Mouse (Mus musculus) natural killer cell, adult 2 months (primary cell): ENCODE data around the gene Gm10799.
"Not testable (repeated sequence)": the region's sequence is repeated elsewhere in the genome, so short reads cannot be mapped to it uniquely, and the experiment has no call there.

Experiments
- DNase-seq, 2 experiments: peaks; one replicate each; pipeline ENCODE4 v3.0.0; 2022; ENCODE audit warnings: low spot score in 2 of 2

Gene Gm10799

GRCm38 (mm10) chr2:104065526-104065925, 2.8 kb downstream of the Gm10799 start, which contains the start of gene Gm10912:
Gm10912 (plus strand) TSS chr2:104065826.
- not testable (repeated sequence) for DNase-seq

DNA sequence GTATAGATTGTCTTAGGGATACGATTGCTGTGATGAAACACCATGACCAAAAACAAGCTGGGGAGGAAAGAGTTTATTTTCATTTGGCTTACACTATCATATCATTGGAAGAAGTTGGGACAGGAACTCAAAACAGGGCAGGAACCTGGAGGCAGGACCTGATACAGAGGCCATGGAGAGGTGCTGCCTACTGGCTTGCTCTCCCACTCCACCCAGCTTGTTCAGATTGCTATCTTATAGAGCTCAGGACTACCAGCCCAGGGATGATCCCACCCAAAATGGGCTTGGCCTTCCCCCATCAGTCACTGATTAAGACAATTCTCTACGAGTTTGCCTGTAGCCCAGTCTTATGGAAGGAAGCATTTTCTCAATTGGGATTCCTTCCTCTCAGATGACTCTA, 4.2 kb downstream of the Gm10799 start:
- no peak for DNase-seq

DNA sequence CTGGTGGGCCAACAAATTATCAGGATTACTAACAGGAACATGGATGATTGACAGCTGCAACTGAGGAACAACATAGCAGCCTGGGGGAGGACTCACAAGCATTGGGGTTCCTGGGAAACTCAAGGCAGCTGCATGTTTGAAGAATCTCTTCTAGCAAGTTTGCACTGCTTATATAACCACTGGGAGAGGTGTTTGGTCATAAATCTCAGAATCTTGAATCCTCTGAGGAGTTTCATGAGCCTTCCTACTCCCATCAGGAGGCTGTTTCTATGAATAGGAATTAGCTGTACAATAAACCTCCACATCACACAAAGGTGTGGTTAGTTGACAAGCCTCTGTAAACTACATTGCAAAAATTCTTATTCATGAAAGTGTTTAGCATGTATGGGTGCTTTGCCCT, 5.7 kb downstream of the Gm10799 start:
- DNase-seq: no peak

DNA sequence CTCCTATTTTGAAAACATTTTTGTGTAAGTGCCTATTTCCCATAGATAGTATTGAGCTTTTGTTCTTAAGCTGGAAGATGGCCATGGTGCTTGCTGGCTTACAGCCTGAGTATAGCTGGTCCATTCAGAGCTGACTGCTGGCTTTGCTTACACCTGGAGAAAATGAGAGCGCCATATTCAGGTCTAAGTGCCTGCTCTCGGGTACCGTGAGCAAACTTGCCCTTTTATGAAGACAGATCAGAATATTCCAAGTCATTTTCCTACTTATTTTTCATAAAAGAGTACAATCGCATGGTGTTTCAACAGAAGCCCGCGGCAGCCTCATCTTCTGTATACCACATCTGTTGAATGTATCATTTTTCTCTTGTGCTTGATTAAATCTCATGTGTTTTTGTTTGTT, 7.4 kb downstream of the Gm10799 start:
- DNase-seq: no peak

DNA sequence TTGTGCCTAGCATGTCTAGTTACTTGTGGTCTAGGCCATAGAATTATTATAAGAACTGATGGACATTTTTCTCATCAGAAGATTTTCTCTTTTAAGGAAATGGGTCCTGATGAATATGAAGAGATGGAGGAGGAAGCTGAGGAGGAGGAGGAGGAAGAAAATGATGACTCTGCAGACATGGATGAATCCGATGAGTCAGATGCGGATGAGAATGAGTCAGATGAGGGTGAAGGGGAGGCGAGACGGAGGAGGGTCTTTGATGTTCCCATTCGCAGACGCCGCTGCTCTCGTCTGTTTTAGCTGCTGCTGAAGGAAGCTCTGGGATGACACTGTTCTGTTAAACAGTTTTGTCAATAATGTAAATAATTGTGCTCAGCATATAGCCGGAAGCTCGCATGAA, 8.6 kb downstream of the Gm10799 start:
- no peak for DNase-seq

GRCm38 (mm10) chr2:104058954-104059353, 9.4 kb downstream of the Gm10799 start:
- no peak for DNase-seq

- no peak for DNase-seq
Observed at GRCm38 (mm10) chr2:104058381-104058780, 10.0 kb downstream of the Gm10799 start.

DNA sequence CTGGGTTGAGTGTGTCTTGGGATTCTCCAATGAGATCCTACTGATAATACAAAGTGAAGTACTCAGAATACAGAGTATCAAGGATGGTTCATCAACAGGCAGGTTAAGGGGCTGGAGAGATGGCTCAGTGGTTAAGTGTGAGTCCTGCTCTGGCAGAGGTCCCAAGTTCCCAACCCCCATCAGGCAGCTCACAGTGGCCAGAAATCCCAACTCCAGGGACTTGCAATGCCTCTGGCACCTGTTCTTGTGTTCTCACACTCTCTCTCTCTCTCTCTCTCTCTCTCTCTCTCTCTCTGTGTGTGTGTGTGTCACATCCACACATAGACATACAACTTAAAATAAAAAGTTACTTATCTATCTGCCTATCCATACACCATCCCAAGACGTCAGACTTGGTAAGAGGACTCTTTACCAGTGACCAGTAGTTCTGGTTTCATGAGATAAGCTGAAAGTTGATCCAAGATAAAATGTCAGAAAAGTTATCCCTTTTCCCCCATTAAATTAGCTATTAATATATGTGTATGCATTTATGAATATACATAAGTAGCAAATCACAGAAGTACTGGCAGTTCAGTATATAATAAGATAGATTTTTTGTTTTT, 23.8 kb downstream of the Gm10799 start:
- no peak for DNase-seq

GRCm38 (mm10) chr2:104043624-104044478, 24.5 kb downstream of the Gm10799 start:
- DNase-seq: no peak

- no peak for DNase-seq
Observed at GRCm38 (mm10) chr2:104042766-104043165, 25.6 kb downstream of the Gm10799 start.

DNA sequence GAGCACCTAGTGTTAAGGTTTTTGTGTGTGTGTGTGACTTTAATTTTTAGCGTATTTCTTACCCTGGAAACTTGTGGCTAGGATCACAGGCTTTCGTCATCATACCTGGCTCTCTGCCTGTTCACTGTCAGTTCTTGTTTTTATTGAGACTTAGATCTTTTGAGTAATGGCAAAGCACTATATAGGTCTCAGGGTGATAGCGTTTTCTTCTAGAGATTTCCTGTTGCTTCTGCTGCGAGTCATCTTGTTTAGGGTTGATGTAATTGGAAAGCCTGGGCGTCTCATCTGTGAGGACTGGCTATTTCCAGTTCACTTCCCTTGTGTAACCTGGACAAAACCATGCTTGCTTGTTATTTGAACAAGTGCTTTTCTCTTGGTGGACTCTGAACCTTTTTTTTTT, 26.7 kb downstream of the Gm10799 start:
- DNase-seq: no peak

DNA sequence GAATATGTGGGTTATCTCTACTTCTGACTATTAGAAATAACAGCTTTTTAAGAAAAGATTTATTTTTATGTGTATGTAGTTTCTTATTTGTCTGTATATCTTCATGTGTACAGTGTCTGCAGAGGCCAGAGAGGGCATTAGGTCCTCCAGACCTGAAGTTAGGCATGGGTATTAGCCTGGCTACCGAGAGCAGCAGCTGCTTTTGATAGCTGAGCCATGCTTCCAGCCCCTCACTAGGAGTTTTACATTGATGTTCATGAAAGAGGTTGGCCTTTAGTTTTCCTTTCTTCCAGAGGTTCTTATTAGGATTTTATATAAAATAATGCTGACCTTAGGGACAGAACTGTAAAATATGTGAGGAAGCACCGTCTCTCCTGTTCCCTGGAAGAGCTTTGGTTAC, 30.1 kb downstream of the Gm10799 start:
- no peak for DNase-seq

- no peak for DNase-seq
Observed at GRCm38 (mm10) chr2:104036316-104036715, 32.0 kb downstream of the Gm10799 start.

DNA sequence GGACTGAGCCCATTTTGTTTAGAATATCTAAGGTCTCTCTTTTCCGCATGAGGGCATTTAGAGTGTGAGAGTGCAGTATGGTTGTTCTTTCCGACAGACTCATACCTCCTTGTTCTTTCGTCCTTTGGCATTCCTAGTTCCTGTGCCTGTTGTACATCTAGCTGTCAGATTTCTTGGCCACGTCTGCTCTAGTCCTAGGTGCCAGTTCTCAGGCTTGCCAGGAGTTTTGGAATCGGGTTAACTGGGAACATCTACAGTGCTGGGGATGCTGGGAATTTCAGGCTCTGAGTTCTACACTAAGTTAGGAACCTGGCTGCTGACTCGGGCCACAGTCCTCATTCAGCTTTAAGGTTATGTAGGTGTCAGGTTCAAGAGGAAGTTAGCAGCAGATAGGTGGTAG, 32.8 kb downstream of the Gm10799 start:
- no peak for DNase-seq

- peak in 1 of 2 experiments; percentile 9 for DNase-seq
Observed at GRCm38 (mm10) chr2:104034832-104035472, 33.4 kb downstream of the Gm10799 start.

DNA sequence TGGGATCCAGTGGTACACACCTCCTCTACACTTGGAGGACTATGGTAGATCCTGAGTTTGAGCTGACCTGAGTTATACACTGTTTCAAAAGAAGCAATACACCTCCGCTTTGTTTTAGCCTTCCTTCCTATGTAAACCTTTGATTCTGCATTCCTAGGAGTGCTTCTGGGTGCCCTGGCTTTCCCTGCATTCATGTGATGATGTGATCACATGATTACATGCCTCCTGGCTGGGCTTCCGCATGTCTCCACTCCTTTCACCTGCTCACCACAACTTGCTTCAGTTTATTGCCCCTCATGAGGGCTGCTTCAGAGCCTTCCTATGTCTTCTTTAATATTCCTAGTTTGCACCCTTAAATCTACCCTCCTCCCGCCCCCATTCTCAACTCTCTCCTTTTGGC, 36.3 kb downstream of the Gm10799 start:
- no peak for DNase-seq

DNA sequence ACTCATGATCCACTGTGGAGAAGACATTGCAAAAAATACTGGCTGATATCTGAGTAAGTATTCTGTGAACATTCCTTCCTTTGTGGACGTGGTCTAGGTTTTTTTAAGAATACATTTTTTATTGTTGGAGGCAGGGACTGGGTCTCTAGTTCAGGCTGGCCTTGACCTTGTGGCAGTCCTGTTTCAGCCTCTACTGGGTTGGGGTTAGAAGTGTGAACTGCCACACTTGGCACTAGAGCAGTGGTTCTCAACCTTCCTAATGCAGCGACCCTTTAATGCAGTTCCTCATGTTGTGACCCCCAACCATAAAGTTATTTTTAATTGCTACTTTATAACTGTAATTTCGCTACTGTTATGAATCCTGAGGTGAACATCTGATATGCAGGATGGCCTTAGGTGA, 38.0 kb downstream of the Gm10799 start:
- no peak for DNase-seq

DNA sequence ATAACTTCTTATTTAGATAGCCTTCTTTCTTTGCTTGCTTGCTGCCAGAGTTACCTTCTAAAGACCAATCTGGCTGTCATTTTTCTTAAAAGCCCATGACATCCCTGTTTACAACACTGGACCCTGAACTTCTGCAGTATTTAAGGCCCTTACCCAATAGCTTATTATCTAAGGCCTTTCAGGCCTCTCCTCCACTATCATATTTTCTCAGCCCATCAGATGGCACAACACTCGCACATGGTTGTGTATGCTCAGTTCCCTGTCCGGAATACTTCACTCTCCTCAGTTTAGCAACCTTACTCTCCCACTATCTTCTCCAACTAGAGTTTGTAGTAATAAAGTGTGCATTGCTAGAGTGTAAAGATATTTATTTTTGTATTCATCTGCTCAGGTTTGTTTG, 39.3 kb downstream of the Gm10799 start:
- DNase-seq: no peak

GRCm38 (mm10) chr2:104028139-104028723, 40.1 kb downstream of the Gm10799 start, which contains the start of gene 4931422A03Rik:
4931422A03Rik (minus strand) TSS chr2:104028361.
- peak in 1 of 2 experiments; percentile 7 for DNase-seq

DNA sequence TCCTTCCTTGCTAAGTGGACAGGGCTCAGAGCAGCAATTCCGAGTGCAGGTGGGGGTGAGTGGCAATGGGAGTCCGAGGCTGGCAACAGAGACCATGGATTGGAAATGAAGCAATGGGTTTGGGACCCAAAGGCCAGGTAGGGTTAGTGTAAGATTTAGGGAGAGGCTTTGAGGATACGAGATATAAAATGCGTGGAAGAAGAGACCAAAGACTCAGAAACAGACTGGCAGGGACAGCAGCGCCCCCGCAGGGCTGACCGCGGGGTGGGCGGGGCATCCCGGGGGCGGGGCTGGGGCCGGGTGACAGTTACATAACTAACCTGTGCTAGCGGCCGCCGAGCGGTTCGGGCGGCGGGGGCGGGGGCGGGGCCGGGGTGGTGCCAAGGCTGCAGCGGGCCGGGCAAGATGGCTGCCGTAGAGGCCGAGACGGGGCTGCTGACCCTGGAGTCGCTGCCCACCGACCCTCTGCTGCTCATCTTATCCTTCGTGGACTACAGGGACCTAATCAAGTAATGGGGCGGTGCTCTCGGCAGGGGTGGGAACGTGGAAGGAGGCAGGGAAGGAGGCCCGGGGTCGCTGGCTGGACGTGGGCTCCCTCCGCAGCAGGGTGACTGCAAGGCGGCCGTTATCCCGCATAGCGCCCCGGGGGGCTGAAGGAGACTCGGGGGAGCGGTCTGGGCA, 40.8 kb downstream of the Gm10799 start, which contains the start of gene Fbxo3:
Gene Fbxo3, plus strand, starts transcription at position 264 of the 681 bp plus-strand sequence.
- DNase-seq: peak; percentile 78 to 86

GRCm38 (mm10) chr2:104024656-104025055, 43.7 kb downstream of the Gm10799 start:
- no peak for DNase-seq

DNA sequence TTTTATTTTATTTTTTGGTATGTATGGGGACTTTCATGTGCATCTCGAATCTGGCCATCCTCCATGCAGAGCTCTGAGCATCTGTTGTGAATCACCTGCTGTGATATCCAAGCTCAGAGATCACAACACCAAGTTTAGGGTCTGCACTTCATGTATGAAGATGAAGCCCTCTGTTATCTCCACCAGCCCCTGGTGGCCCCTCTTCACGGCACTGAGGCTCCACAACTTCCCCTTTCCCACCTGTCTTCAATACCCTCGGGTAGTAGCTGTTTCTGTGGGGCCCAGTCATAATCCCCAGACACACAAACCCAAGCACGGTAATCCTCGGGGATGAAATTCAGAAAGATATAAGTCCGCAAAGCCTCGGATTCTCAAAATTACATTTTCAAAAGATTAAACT, 45.3 kb downstream of the Gm10799 start:
- DNase-seq: no peak
